Mouse (Mus musculus): ENCODE data around the gene Psmd4.

DNA sequence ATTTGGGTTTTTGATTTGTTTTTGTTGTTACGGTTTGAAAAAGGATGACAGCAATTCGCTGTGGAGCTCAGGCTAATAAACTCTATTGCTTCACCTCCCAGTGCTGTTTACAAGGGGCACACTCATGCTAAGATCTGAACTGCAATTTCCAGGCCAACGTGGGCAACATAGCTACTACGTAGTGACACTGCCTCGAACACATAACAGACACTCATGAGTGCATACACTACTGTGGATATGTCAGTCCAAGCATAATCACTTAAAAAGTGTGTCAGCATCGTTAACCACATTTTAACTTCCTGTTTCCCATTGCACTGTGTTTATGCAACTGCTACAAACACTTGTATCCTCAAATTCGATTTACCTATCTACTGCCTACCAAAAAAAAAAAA lies 420 bp upstream of the Psmd4 start:
- TF ChIP-seq GATA1 (IDR thresholded peaks at IDR 0.05; ENCODE audit: borderline replicate concordance, low read length) (no peak), FLI1 (IDR thresholded peaks at IDR 0.05; ENCODE audit: low read length) (no peak)
